Mouse (Mus musculus): Measurements from ENCODE around the gene Aspg. TPM values are rescaled to one million over a fixed set of nuclear protein-coding genes. Genes with fewer than 3 reads are reported as not detected.

Gene Aspg
- polyA plus RNA-seq (2014; fragmentation: Nextera tagmentation; extraction: Ambion mirVana): 0.52 and 0.65 TPM in 2 replicates

GRCm38 (mm10) chr12:112106541-112106971 lies at the start of gene Aspg:
Gene Aspg (plus strand): TSS chr12:112106679.
- Histone ChIP-seq H3K4me3 (ENCODE audit: low read depth, low read length) (no peak within 1 kb of the TSS), H3K36me3 (ENCODE audit: control insufficient read depth, insufficient read depth, low read length) (no peaks in the 10 kb centered on the region), H3K27ac (ENCODE audit: low read depth, low read length) (no peak within 1 kb of the TSS), H3K4me2 (replicated peaks; ENCODE audit: low read depth, low read length) (peak within 1 kb of the TSS; percentile 22), H3K9ac (ENCODE audit: low read depth, low read length) (no peak within 1 kb of the TSS), H3K27me3 (ENCODE audit: control insufficient read depth, insufficient read depth, low read length) (no peaks in the 10 kb centered on the region), H3K4me1 (replicated peaks; ENCODE audit: control insufficient read depth, insufficient read depth, low read length) (0 out of 2 replicates have a peak, but pooled peaks cover 2% of the 10 kb centered on the region), H3K9me3 (ENCODE audit: control insufficient read depth, low read length) (no peaks in the 10 kb centered on the region)
- 1% methylated on average over 14 of the region's 14 CpGs for WGBS
- DNase-seq (ENCODE audit: low spot score): no peak
- ATAC-seq (ENCODE audit: low FRiP score): no peak

GRCm38 (mm10) chr12:112077651-112078050 lies 28.8 kb upstream of the Aspg start:
- peak; percentile 75 for ATAC-seq (ENCODE audit: low FRiP score)
- no peaks in the 10 kb centered on the region for H3K4me1 ChIP-seq (replicated peaks; ENCODE audit: control insufficient read depth, insufficient read depth, low read length)

GRCm38 (mm10) chr12:112079911-112080310 lies 26.6 kb upstream of the Aspg start:
- no peaks in the 10 kb centered on the region for H3K27me3 ChIP-seq (ENCODE audit: control insufficient read depth, insufficient read depth, low read length)
- no peak overlapping the region for H3K4me3 ChIP-seq (ENCODE audit: low read depth, low read length)
- no peak for ATAC-seq (ENCODE audit: low FRiP score)
- no peak overlapping the region for H3K9ac ChIP-seq (ENCODE audit: low read depth, low read length)
- H3K36me3 ChIP-seq (ENCODE audit: control insufficient read depth, insufficient read depth, low read length): no peaks in the 10 kb centered on the region
- DNase-seq (ENCODE audit: low spot score): no peak
- no peaks in the 10 kb centered on the region for H3K9me3 ChIP-seq (ENCODE audit: control insufficient read depth, low read length)
- H3K4me1 ChIP-seq (replicated peaks; ENCODE audit: control insufficient read depth, insufficient read depth, low read length): no peaks in the 10 kb centered on the region
- WGBS: 77% methylated on average over 8 of the region's 8 CpGs
- H3K27ac ChIP-seq (ENCODE audit: low read depth, low read length): no peak overlapping the region
- H3K4me2 ChIP-seq (replicated peaks; ENCODE audit: low read depth, low read length): no peak overlapping the region

More at GRCm38 (mm10) chr12:112077651-112078050, 28.8 kb upstream of the Aspg start:
- WGBS: 6% methylated on average over 6 of the region's 6 CpGs
- Histone ChIP-seq H3K36me3 (ENCODE audit: control insufficient read depth, insufficient read depth, low read length) (no peaks in the 10 kb centered on the region), H3K9ac (ENCODE audit: low read depth, low read length) (no peak overlapping the region), H3K9me3 (ENCODE audit: control insufficient read depth, low read length) (no peaks in the 10 kb centered on the region), H3K27me3 (ENCODE audit: control insufficient read depth, insufficient read depth, low read length) (no peaks in the 10 kb centered on the region), H3K4me3 (ENCODE audit: low read depth, low read length) (no peak overlapping the region), H3K27ac (ENCODE audit: low read depth, low read length) (no peak overlapping the region), H3K4me2 (replicated peaks; ENCODE audit: low read depth, low read length) (no peak overlapping the region)
- peak; percentile 89 for DNase-seq (ENCODE audit: low spot score)

- ATAC-seq (ENCODE audit: low FRiP score) (no peak), DNase-seq (ENCODE audit: low spot score) (no peak)
- Histone ChIP-seq H3K27me3 (ENCODE audit: control insufficient read depth, insufficient read depth, low read length) (no peaks in the 10 kb centered on the region), H3K4me3 (ENCODE audit: low read depth, low read length) (no peak overlapping the region), H3K9me3 (ENCODE audit: control insufficient read depth, low read length) (no peaks in the 10 kb centered on the region), H3K4me2 (replicated peaks; ENCODE audit: low read depth, low read length) (no peak overlapping the region), H3K36me3 (ENCODE audit: control insufficient read depth, insufficient read depth, low read length) (no peaks in the 10 kb centered on the region), H3K27ac (ENCODE audit: low read depth, low read length) (no peak overlapping the region), H3K4me1 (replicated peaks; ENCODE audit: control insufficient read depth, insufficient read depth, low read length) (no peaks in the 10 kb centered on the region), H3K9ac (ENCODE audit: low read depth, low read length) (no peak overlapping the region)
- WGBS: 94% methylated on average over 4 of the region's 4 CpGs
Observed at GRCm38 (mm10) chr12:112080911-112081310, 25.6 kb upstream of the Aspg start.

GRCm38 (mm10) chr12:112082241-112082640 lies 24.2 kb upstream of the Aspg start:
- Histone ChIP-seq H3K9me3 (ENCODE audit: control insufficient read depth, low read length) (no peaks in the 10 kb centered on the region), H3K4me1 (replicated peaks; ENCODE audit: control insufficient read depth, insufficient read depth, low read length) (no peaks in the 10 kb centered on the region), H3K4me3 (ENCODE audit: low read depth, low read length) (no peak overlapping the region), H3K27ac (ENCODE audit: low read depth, low read length) (no peak overlapping the region), H3K9ac (ENCODE audit: low read depth, low read length) (no peak overlapping the region), H3K27me3 (ENCODE audit: control insufficient read depth, insufficient read depth, low read length) (no peaks in the 10 kb centered on the region), H3K4me2 (replicated peaks; ENCODE audit: low read depth, low read length) (no peak overlapping the region), H3K36me3 (ENCODE audit: control insufficient read depth, insufficient read depth, low read length) (no peaks in the 10 kb centered on the region)
- ATAC-seq (ENCODE audit: low FRiP score) (no peak), DNase-seq (ENCODE audit: low spot score) (no peak)
- 67% methylated on average over 1 of the region's 1 CpGs for WGBS

GRCm38 (mm10) chr12:112086250-112086649 lies 20.2 kb upstream of the Aspg start:
- Histone ChIP-seq H3K36me3 (ENCODE audit: control insufficient read depth, insufficient read depth, low read length) (no peaks in the 10 kb centered on the region), H3K27me3 (ENCODE audit: control insufficient read depth, insufficient read depth, low read length) (peaks cover 2% of the 10 kb centered on the region; the same call in 1 of the 2 replicates), H3K4me3 (ENCODE audit: low read depth, low read length) (no peak overlapping the region), H3K4me1 (replicated peaks; ENCODE audit: control insufficient read depth, insufficient read depth, low read length) (no peaks in the 10 kb centered on the region), H3K9ac (ENCODE audit: low read depth, low read length) (no peak overlapping the region), H3K27ac (ENCODE audit: low read depth, low read length) (no peak overlapping the region), H3K9me3 (ENCODE audit: control insufficient read depth, low read length) (no peaks in the 10 kb centered on the region), H3K4me2 (replicated peaks; ENCODE audit: low read depth, low read length) (no peak overlapping the region)
- 84% methylated on average over 3 of the region's 3 CpGs for WGBS
- DNase-seq (ENCODE audit: low spot score) (no peak), ATAC-seq (ENCODE audit: low FRiP score) (no peak)

GRCm38 (mm10) chr12:112086726-112087125 lies 19.8 kb upstream of the Aspg start:
- DNase-seq (ENCODE audit: low spot score): no peak

GRCm38 (mm10) chr12:112088609-112089324 lies 17.7 kb upstream of the Aspg start:
- H3K27me3 ChIP-seq (ENCODE audit: control insufficient read depth, insufficient read depth, low read length): peaks cover 2% of the 10 kb centered on the region; the same call in 1 of the 2 replicates
- no peak overlapping the region for H3K27ac ChIP-seq (ENCODE audit: low read depth, low read length)
- H3K9ac ChIP-seq (ENCODE audit: low read depth, low read length): no peak overlapping the region
- WGBS: 58% methylated on average over 12 of the region's 12 CpGs
- H3K36me3 ChIP-seq (ENCODE audit: control insufficient read depth, insufficient read depth, low read length): no peaks in the 10 kb centered on the region
- no peak overlapping the region for H3K4me3 ChIP-seq (ENCODE audit: low read depth, low read length)
- no peak for ATAC-seq (ENCODE audit: low FRiP score)
- no peak overlapping the region for H3K4me2 ChIP-seq (replicated peaks; ENCODE audit: low read depth, low read length)
- H3K4me1 ChIP-seq (replicated peaks; ENCODE audit: control insufficient read depth, insufficient read depth, low read length): no peaks in the 10 kb centered on the region
- no peak for DNase-seq (ENCODE audit: low spot score)
- H3K9me3 ChIP-seq (ENCODE audit: control insufficient read depth, low read length): no peaks in the 10 kb centered on the region

More at GRCm38 (mm10) chr12:112086726-112087125, 19.8 kb upstream of the Aspg start:
- Histone ChIP-seq H3K4me3 (ENCODE audit: low read depth, low read length) (no peak overlapping the region), H3K4me2 (replicated peaks; ENCODE audit: low read depth, low read length) (no peak overlapping the region), H3K27ac (ENCODE audit: low read depth, low read length) (no peak overlapping the region), H3K27me3 (ENCODE audit: control insufficient read depth, insufficient read depth, low read length) (peaks cover 2% of the 10 kb centered on the region; the same call in 1 of the 2 replicates), H3K36me3 (ENCODE audit: control insufficient read depth, insufficient read depth, low read length) (no peaks in the 10 kb centered on the region), H3K9ac (ENCODE audit: low read depth, low read length) (no peak overlapping the region), H3K4me1 (replicated peaks; ENCODE audit: control insufficient read depth, insufficient read depth, low read length) (no peaks in the 10 kb centered on the region), H3K9me3 (ENCODE audit: control insufficient read depth, low read length) (no peaks in the 10 kb centered on the region)
- no peak for ATAC-seq (ENCODE audit: low FRiP score)
- 79% methylated on average over 6 of the region's 6 CpGs for WGBS

- Histone ChIP-seq H3K9ac (ENCODE audit: low read depth, low read length) (no peak overlapping the region), H3K27ac (ENCODE audit: low read depth, low read length) (no peak overlapping the region), H3K4me1 (replicated peaks; ENCODE audit: control insufficient read depth, insufficient read depth, low read length) (no peaks in the 10 kb centered on the region), H3K27me3 (ENCODE audit: control insufficient read depth, insufficient read depth, low read length) (peaks cover 2% of the 10 kb centered on the region; the same call in 1 of the 2 replicates), H3K9me3 (ENCODE audit: control insufficient read depth, low read length) (no peaks in the 10 kb centered on the region), H3K36me3 (ENCODE audit: control insufficient read depth, insufficient read depth, low read length) (no peaks in the 10 kb centered on the region), H3K4me2 (replicated peaks; ENCODE audit: low read depth, low read length) (no peak overlapping the region), H3K4me3 (ENCODE audit: low read depth, low read length) (no peak overlapping the region)
- ATAC-seq (ENCODE audit: low FRiP score) (no peak), DNase-seq (ENCODE audit: low spot score) (peak; percentile 83)
- WGBS: 8% methylated on average over 12 of the region's 12 CpGs
Observed at GRCm38 (mm10) chr12:112091054-112091453, 15.4 kb upstream of the Aspg start.

All from hindbrain, embryonic 11.5 days (tissue).